Mouse (Mus musculus) MEL (cell line): Measurements from ENCODE around the gene Rnf141. TPM values are rescaled to one million over a fixed set of nuclear protein-coding genes. Genes with fewer than 3 reads are reported as not detected.

Experiments used
- DNase-seq: peaks from one replicate; pipeline ENCODE4 v3.0.0; 2011; ENCODE audit warnings: low read depth, low spot score
- H3K27ac ChIP-seq: 2 replicates; pipeline ENCODE4 v1.5.1; 2012; ENCODE audit warnings: low read depth, mild to moderate bottlenecking, control low read depth, low read length, moderate library complexity; ENCODE audit not compliant: control insufficient read depth
- H3K27me3 ChIP-seq, 2 experiments: fragments of 150-350 bp in 1 of 2; sonication (generic) in 1 of 2; 2 replicates each; pipeline ENCODE4 v1.6.1; 2012; ENCODE audit warnings: low read length in 2 of 2, mild to moderate bottlenecking in 2 of 2, improper control_type of control experiment in 1 of 2, moderate library complexity in 1 of 2; ENCODE audit not compliant: insufficient read depth in 2 of 2, control insufficient read depth in 1 of 2
- H3K36me3 ChIP-seq, 2 experiments: 2 replicates each; pipeline ENCODE4 v1.6.1; 2012 to 2014; ENCODE audit warnings: low read length in 2 of 2, improper control_type of control experiment in 1 of 2, inconsistent platforms in 1 of 2, mild to moderate bottlenecking in 1 of 2; ENCODE audit not compliant: insufficient read depth in 2 of 2, control insufficient read depth in 1 of 2
- H3K4me1 ChIP-seq, 2 experiments: fragments of 150-350 bp in 1 of 2; sonication (generic) in 1 of 2; 2 replicates each; pipeline ENCODE4 v1.6.1; 2012; ENCODE audit warnings: low read length in 2 of 2, improper control_type of control experiment in 1 of 2, mild to moderate bottlenecking in 1 of 2; ENCODE audit not compliant: insufficient read depth in 2 of 2, control insufficient read depth in 1 of 2
- H3K4me3 ChIP-seq, 2 experiments: fragments of 150-350 bp in 1 of 2; sonication (generic) in 1 of 2; 2 replicates each; pipeline ENCODE4 v1.5.1; 2012; ENCODE audit warnings: low read depth in 2 of 2, low read length in 2 of 2, mild to moderate bottlenecking in 2 of 2, moderate library complexity in 2 of 2, control low read depth in 1 of 2, improper control_type of control experiment in 1 of 2; ENCODE audit not compliant: control insufficient read depth in 1 of 2, insufficient read depth in 1 of 2
- H3K79me2 ChIP-seq: 2 replicates; pipeline ENCODE4 v1.6.1; 2012; ENCODE audit warnings: mild to moderate bottlenecking, low read length, moderate library complexity; ENCODE audit not compliant: control insufficient read depth, poor library complexity, insufficient read depth
- H3K9ac ChIP-seq: 2 replicates; pipeline ENCODE4 v1.6.1; 2012; ENCODE audit warnings: low read depth, mild to moderate bottlenecking, control low read depth, low read length, moderate library complexity; ENCODE audit not compliant: control insufficient read depth, poor library complexity, severe bottlenecking
- H3K9me3 ChIP-seq: fragments of 150-350 bp; sonication (generic); replicated peaks from 2 replicates; pipeline ENCODE4 v1.6.1; 2012; ENCODE audit warnings: mild to moderate bottlenecking, low read length, improper control_type of control experiment, moderate library complexity; ENCODE audit not compliant: insufficient read depth
- CHD1 ChIP-seq: IDR thresholded peaks from 2 replicates; pipeline ENCODE4 v1.6.1; 2012; ENCODE audit warnings: low read depth, mild to moderate bottlenecking, inconsistent platforms, low read length, improper control_type of control experiment
- CHD2 ChIP-seq: IDR thresholded peaks from 2 replicates; pipeline ENCODE4 v1.6.1; 2011; ENCODE audit warnings: low read length, improper control_type of control experiment
- E2F4 ChIP-seq: IDR thresholded peaks from 2 replicates; pipeline ENCODE4 v1.6.1; 2011; ENCODE audit warnings: low read depth, low read length, improper control_type of control experiment, borderline replicate concordance
- GABPA ChIP-seq: IDR thresholded peaks from 2 replicates; pipeline ENCODE4 v1.6.1; 2012; ENCODE audit warnings: low read depth, mild to moderate bottlenecking, inconsistent platforms, low read length, improper control_type of control experiment, moderate library complexity
- HCFC1 ChIP-seq: IDR thresholded peaks from 2 replicates; pipeline ENCODE4 v1.6.1; 2012; ENCODE audit warnings: low read depth, mild to moderate bottlenecking, inconsistent platforms, low read length, improper control_type of control experiment, moderate library complexity
- MAFK ChIP-seq: IDR thresholded peaks from 2 replicates; pipeline ENCODE4 v1.6.1; 2011; ENCODE audit warnings: low read depth, mild to moderate bottlenecking, low read length, improper control_type of control experiment, borderline replicate concordance
- MAX ChIP-seq: IDR thresholded peaks from 2 replicates; pipeline ENCODE4 v1.6.1; 2011; ENCODE audit warnings: low read length, improper control_type of control experiment
- MAZ ChIP-seq: IDR thresholded peaks from 2 replicates; pipeline ENCODE4 v1.6.1; 2012; ENCODE audit warnings: low read depth, mild to moderate bottlenecking, inconsistent platforms, low read length, improper control_type of control experiment
- MYC ChIP-seq: IDR thresholded peaks from 2 replicates; pipeline ENCODE4 v1.6.1; 2011; ENCODE audit warnings: low read depth, mild to moderate bottlenecking, low read length, improper control_type of control experiment, moderate library complexity
- NELFE ChIP-seq: IDR thresholded peaks from 2 replicates; pipeline ENCODE4 v1.6.1; 2011; ENCODE audit warnings: low read depth, low read length, improper control_type of control experiment
- NRF1 ChIP-seq: IDR thresholded peaks from 2 replicates; pipeline ENCODE4 v1.6.1; 2014; ENCODE audit warnings: low read depth, mild to moderate bottlenecking, inconsistent platforms, low read length, improper control_type of control experiment, moderate library complexity; ENCODE audit not compliant: poor library complexity, insufficient read depth, severe bottlenecking
- POLR2A ChIP-seq, 2 experiments: IDR thresholded peaks; 2 replicates each; pipeline ENCODE4 v1.6.1; 2011 to 2012; ENCODE audit warnings: low read length in 2 of 2, mild to moderate bottlenecking in 2 of 2, control low read depth in 1 of 2, improper control_type of control experiment in 1 of 2, low read depth in 1 of 2, moderate library complexity in 1 of 2; ENCODE audit not compliant: control insufficient read depth in 1 of 2, insufficient read depth in 1 of 2, poor library complexity in 1 of 2
- POLR2AphosphoS2 ChIP-seq: IDR thresholded peaks from 2 replicates; pipeline ENCODE4 v1.6.1; 2011; ENCODE audit warnings: low read length, improper control_type of control experiment
- SIN3A ChIP-seq: IDR thresholded peaks from 2 replicates; pipeline ENCODE4 v1.6.1; 2012; ENCODE audit warnings: low read length, improper control_type of control experiment, inconsistent platforms
- SMC3 ChIP-seq: IDR thresholded peaks from 2 replicates; pipeline ENCODE4 v1.6.1; 2011; ENCODE audit warnings: low read depth, low read length, improper control_type of control experiment
- TBP ChIP-seq: IDR thresholded peaks from 2 replicates; pipeline ENCODE4 v1.8.0; 2011; ENCODE audit warnings: low read depth, low read length, improper control_type of control experiment
- USF1 ChIP-seq: IDR thresholded peaks from 2 replicates; pipeline ENCODE4 v1.6.1; 2014; ENCODE audit warnings: low read depth, mild to moderate bottlenecking, inconsistent platforms, low read length, improper control_type of control experiment, moderate library complexity
- USF2 ChIP-seq, 2 experiments: IDR thresholded peaks; 2 replicates each; pipeline ENCODE4 v1.6.1; 2011 to 2012; ENCODE audit warnings: improper control_type of control experiment in 2 of 2, low read length in 2 of 2, borderline replicate concordance in 1 of 2, inconsistent platforms in 1 of 2, low read depth in 1 of 2, mild to moderate bottlenecking in 1 of 2; ENCODE audit not compliant: insufficient read depth in 1 of 2
- ZC3H11A ChIP-seq: IDR thresholded peaks from 2 replicates; pipeline ENCODE4 v1.6.1; 2012; ENCODE audit warnings: low read depth, mild to moderate bottlenecking, inconsistent platforms, low read length, improper control_type of control experiment
- ZMIZ1 ChIP-seq: IDR thresholded peaks from 2 replicates; pipeline ENCODE4 v1.6.1; 2012; ENCODE audit warnings: low read depth, mild to moderate bottlenecking, inconsistent platforms, low read length, improper control_type of control experiment, moderate library complexity
- polyA plus RNA-seq, 2 experiments: library from polyadenylated mRNA; stranded (reverse) in 1 of 2; unstranded in 1 of 2; fragments of >175 nt in 1 of 2; fragments of >200 nt in 1 of 2; gene quantifications; 2 replicates each; pipeline versions ENCODE4 v1.2.1 to v1.2.4; 2012; ENCODE audit warnings: low replicate concordance in 2 of 2, low read depth in 1 of 2; ENCODE audit not compliant: insufficient read length in 2 of 2, insufficient read depth in 1 of 2, missing spikeins in 1 of 2
- total RNA-seq: library from RNA; depleted of rRNA; stranded (reverse); fragments of 300-350 nt; gene quantifications from 2 replicates; pipeline ENCODE4 v1.2.3, GENCODE M21; 2012

Gene Rnf141
- total and polyA plus RNA-seq, 3 experiments: 18.8 to 19.7 TPM; not detected in 1

- Histone ChIP-seq H3K9ac (no peak overlapping the region), H3K27ac (no peak overlapping the region), H3K27me3 (no peaks in the 10 kb centered on the region), H3K9me3 (no peaks in the 10 kb centered on the region), H3K36me3 (no peaks in the 10 kb centered on the region; a peak in 1 of 4 replicates), H3K4me1 (no peaks in the 10 kb centered on the region)
- no peak for TF ChIP-seq ZC3H11A
- no peak for TF ChIP-seq CHD2
- no peak for TF ChIP-seq MAX
- TF ChIP-seq CHD1: no peak
- no peak for TF ChIP-seq USF1
- no peak for TF ChIP-seq HCFC1
- TF ChIP-seq POLR2A (IDR thresholded peaks at IDR 0.05; ENCODE audit: control insufficient read depth in 1 of 2, insufficient read depth in 1 of 2, low read depth in 1 of 2, low read length in 2 of 2, poor library complexity in 1 of 2): no peak
- no peak for TF ChIP-seq GABPA
- TF ChIP-seq NELFE: no peak
- no peak for TF ChIP-seq SIN3A
- TF ChIP-seq USF2 (IDR thresholded peaks at IDR 0.05; ENCODE audit: borderline replicate concordance in 1 of 2, insufficient read depth in 1 of 2, low read depth in 1 of 2, low read length in 2 of 2): no peak
- no peak for TF ChIP-seq E2F4
- TF ChIP-seq POLR2AphosphoS2: no peak
- TF ChIP-seq SMC3: no peak
- no peak for TF ChIP-seq NRF1
- TF ChIP-seq TBP: no peak
- TF ChIP-seq, all 39 proteins: peak for 0
- no peak for DNase-seq
- no peaks in the 10 kb centered on the region for H3K79me2 ChIP-seq
- no peak overlapping the region for H3K4me3 ChIP-seq
These were observed 40.0 kb downstream of the Rnf141 start for GRCm38 (mm10) chr7:110804266-110804665.

- Histone ChIP-seq H3K9ac (no peak overlapping the region), H3K27me3 (no peaks in the 10 kb centered on the region), H3K9me3 (no peaks in the 10 kb centered on the region), H3K36me3 (no peaks in the 10 kb centered on the region; a peak in 1 of 4 replicates), H3K4me1 (no peaks in the 10 kb centered on the region), H3K4me3 (no peak overlapping the region), H3K79me2 (no peaks in the 10 kb centered on the region), H3K27ac (no peak overlapping the region)
- no peak for DNase-seq
- TF ChIP-seq MAFK (no peak), MAZ (no peak), MYC (no peak), ZMIZ1 (no peak), USF1 (no peak), POLR2AphosphoS2 (no peak), MAX (no peak)
These were observed 41.1 kb downstream of the Rnf141 start for GRCm38 (mm10) chr7:110803131-110803530.
